Mouse (Mus musculus): ENCODE measurements around the gene Sgo2a. TPM values are rescaled to one million over a fixed set of nuclear protein-coding genes. Genes with fewer than 3 reads are reported as not detected.
"Not testable (repeated sequence)": the region's sequence is repeated elsewhere in the genome, so short reads cannot be mapped to it uniquely, and the experiment has no call there.

The Sgo2a gene
- total RNA-seq (2021): 1 to 10 TPM; 4.8 to 6.0 TPM
- long read RNA-seq, experiment 1, partial matches to known transcripts: 0 of 1 reads
- long read RNA-seq, experiment 1, other reads (novel, unspliced or antisense): 1 of 1 reads
- long read RNA-seq, experiment 2: 0 reads

GRCm38 (mm10) chr1:57995432-57996132 lies at the start of gene Sgo2a:
Sgo2a (plus strand) TSS chr1:57995971.
- peak; percentile 94 for DNase-seq

DNA sequence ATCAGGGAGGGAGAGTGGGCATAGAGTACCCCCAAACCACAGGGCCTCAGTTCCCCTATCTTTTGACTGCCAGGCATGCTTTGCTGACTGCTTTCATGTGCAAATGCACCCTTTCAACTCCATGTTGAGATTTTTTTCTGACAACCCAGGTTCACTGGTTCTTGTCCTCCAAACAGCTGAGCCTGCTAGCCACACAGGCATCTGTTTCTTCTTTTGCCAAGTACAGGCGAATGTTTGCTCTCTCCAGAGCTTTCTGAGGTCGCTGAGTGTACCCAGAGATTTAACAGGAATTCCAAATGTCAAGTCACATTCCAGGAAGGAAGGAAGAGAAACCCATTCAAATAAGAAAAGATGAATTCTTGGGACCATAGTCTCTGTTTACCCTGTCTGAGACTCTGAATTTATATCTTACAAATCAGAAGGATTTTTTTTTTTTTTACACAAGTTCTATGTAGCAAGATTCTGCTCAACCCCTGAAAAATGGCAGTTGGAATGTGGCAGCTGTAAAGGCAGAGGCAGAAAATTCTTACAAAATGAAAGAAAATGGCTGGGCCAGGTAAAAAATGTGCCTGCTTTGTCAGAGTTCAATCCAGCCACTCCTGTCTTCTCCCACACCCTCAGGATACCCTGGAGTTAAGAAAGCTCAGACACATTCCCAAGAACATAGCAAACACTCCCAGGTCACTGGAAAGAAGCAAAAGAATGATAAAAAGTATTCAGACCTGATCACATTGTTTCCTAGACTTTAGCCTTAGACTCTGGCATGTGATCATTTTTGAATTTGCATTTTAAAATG lies 48.0 kb upstream of the Sgo2a start:
- no peak for DNase-seq

DNA sequence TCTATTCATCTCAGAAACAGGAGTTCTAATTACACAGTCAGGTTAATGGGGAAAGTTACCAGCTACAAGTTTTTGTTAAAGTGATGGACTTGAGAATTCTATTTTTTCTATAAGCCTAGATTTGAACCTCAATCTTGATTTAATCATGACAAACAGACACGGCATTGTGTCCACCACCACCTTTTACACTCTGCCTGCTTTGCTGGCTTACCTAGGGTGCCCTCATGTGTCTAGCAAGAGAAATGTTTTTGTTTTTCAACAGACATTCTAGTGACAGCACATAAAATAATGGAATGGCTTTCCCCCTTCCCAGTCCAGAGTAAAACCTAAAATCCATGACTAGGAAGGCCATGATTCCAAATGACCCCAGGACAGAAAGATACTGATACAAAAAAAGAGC lies 46.6 kb upstream of the Sgo2a start:
- DNase-seq: peak; percentile 24

GRCm38 (mm10) chr1:57949716-57950115 lies 46.1 kb upstream of the Sgo2a start:
- DNase-seq: no peak

GRCm38 (mm10) chr1:57952509-57952908 lies 43.3 kb upstream of the Sgo2a start:
- DNase-seq: no peak

GRCm38 (mm10) chr1:57953586-57954375 lies 42.0 kb upstream of the Sgo2a start:
- DNase-seq: no peak

DNA sequence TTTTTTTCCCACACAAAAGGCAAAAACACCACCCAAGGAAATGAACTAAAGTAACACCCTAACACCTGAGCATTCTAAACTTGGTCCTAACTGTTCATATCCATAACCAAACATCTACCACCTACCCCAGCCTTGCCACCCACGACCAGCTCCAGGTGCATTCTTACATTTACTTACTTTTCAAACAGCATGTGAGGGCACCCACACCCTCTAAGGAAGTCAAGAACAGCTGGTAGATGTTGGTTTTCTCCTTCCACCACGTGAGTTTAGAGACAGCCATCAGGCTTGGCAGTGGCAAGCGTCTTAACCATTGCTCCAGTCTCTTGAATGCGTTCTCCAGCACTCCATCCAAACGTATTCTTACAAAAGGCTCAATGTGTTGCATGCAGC lies 41.4 kb upstream of the Sgo2a start:
- no peak for DNase-seq

- no peak for DNase-seq
Observed at GRCm38 (mm10) chr1:57955774-57956173, 40.0 kb upstream of the Sgo2a start.

DNA sequence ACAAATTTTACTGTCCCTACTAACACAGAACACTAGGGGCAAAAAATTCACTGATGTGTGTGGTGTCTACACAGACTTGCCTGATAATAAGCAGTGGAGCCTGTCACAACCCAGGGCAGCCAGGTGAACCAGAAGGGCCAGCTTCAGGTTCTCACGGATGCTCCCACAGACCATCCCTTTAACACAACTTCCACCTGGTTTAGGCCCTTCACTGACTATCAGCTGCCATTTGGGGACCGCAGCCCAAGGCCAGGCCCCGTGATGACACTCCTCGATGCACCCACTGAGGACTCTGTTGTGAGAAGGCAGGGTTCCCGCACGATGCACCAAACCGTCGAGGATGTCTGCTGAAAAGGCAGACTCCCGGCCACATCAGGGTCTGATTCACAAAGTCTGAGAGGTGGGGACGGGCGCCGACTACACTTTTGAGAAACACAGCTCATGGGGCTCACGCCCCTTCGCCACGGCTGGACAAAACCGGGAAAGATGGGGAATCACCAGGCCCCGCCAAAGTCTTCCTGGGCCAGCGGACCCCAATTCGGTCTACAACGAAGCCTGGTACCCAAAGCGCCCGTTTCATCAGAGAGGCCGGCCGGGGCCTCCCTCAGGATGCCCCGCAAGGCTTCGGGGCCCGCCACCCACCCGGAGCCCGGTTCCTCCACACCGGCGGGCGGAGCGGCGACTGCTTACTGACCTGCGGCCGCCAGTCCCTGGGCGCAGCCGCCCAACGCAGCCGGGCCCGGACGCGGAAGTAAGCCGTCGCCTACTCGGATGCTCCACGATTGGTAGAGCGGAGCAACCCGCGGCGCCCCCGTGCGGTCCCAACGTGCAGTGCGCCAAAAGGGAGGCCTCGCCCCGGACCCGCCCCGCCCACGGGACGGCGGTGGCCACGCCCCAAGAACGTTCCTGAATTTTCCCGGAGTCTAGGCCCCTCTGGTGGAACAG lies 26.2 kb upstream of the Sgo2a start:
- DNase-seq: peak; percentile 99

GRCm38 (mm10) chr1:57971588-57971987 lies 24.2 kb upstream of the Sgo2a start:
- no peak for DNase-seq

DNA sequence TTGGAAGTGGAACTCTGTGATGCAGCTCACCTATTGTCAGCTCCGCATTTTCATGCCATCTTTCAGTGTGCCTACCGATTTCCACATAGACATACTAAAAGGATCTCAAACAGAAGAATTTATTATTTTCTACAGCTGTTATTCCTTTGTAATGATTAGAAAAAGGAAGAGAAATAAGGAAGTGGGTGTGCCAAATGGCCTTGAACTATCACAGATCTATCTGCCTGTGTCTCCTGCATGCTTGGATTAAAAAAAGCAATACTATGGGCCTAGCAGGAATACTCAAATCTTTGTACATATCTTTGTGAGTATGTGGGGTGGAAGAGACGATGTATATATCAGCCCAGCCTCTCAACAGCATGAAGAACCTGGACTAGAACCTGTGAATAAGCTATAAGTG lies 18.9 kb upstream of the Sgo2a start:
- DNase-seq: no peak

DNA sequence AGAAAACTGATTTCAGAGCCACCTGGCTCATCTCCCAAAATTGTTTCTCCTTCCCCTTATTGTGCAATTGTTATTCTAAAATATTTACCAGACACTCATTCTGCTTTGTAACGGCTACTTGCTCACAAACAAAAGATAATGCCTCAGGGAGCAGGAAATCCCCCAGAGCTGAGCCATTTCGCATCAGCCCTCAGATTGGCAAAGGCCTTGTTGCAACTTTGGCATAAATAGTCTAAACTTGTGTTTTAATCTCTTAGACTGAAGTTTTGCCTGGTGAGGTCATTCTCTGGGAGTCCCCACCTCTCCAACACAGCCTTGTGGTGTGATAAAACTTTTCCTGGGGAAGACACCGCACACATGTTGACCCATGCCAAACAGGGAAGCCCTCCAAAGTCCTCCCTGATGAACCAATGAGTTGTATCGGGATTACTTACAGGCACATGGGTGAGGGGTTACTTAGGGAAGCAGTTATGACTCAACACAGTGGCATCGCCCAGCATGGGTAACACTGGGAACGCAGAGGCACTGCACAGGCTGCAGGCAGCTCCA lies 6.6 kb upstream of the Sgo2a start:
- DNase-seq: peak; percentile 16

GRCm38 (mm10) chr1:57991277-57991676 lies 4.5 kb upstream of the Sgo2a start:
- no peak for DNase-seq

- no peak for DNase-seq
Observed at GRCm38 (mm10) chr1:57996133-57996615, 403 bp downstream of the Sgo2a start.

DNA sequence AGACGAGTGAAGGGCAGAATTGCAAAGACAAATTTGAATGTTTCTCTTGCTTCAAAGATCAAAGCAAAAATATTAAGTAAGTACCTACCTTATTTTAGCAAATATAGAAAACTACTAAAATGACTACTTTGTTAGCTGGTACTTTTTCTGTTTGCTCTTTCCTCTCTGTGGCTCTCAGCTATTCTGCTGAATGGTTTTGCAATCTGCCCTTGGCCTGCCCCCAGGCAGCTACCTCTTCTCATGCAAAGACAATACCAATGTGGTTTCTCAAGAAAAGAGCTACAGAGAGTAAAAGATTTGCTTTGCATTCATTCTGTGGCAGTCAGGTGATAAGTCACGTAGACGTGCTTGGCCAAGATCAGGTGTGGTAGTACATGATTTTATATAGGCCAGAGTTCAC lies 2.4 kb downstream of the Sgo2a start:
- peak; percentile 48 for DNase-seq

- not testable (repeated sequence) for DNase-seq
Observed at GRCm38 (mm10) chr1:58006388-58006787, 10.6 kb downstream of the Sgo2a start.

DNA sequence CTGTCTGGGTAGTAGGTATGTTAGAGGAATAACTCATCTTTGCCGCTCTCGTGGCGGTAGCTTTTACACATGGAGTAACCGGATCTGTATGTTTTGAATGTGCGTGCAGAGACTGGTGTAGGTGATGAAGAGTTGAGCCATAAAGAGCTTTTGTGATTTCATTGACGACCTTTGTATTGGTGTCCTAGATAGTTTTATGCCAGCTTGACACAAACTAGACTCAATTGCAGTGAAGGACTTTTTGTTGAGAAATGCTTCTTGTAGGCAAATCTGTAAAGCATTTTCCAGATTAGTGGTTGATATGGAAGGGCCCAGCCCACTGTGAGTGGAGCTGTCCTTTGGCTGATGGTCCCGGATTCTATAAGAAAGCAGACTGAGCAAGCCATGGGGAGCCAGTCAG lies 23.1 kb downstream of the Sgo2a start, which contains the start of gene Kctd18:
Gene Kctd18 (minus strand): TSS at position 101 of the 400 bp plus-strand sequence.
- no peak for DNase-seq

DNA sequence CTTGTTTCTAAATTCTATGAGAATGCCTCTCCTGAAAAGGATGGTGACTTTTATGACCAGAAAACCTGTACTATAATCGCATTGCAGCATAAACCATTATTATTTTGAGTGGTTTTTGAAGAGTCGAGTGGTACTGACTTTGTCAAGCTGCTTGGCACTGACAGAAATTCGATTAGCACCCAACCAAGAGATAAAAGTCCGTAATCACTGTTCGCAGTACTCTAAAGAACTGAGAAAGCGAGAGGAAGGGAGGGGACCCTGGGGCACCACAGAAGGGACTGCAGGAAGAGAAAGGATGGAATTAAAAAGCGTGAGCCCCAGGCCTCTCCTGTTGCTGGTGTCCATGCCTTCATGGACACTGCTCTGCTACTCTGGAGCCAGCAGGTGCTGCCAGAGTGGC lies 31.9 kb downstream of the Sgo2a start:
- no peak for DNase-seq

GRCm38 (mm10) chr1:58029636-58030117 lies 33.9 kb downstream of the Sgo2a start, which contains the start of gene Aox1:
Aox1 (plus strand) TSS chr1:58029931.
- peak; percentile 79 for DNase-seq

DNA sequence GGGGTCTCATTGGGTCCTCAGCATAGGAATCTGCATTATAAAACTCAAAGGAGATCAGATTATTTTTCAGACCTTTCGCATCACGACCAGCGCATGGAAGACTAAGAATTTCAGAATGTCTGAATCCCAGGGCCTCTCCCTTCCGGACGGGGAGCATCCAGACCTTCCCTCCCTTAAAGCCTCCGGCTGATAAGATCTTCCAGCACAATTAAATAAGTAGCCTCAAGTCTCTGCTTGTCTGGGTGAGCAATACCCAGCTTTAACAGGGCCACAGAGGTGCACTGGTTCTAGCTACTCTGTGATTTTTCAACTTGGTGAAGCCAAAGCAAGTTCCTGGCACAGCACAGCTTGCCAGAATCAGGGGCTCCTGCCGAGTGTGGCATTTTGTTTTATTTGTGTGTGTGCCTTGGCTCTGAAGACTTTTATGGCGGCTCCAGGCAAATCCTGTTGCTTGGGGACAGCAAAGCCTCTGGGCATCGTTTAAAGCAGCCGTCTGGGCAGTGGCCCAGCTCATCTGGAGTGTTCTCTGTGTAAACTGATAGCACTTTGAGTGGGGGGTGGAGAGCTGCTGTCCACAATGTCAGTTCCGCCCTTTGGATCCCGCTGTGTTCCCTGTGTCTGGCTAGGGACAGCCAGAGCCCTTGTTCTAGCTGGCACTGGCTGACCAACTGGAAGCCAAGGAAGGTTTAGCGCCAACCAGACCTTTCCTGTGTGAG lies 34.5 kb downstream of the Sgo2a start:
- peak; percentile 84 for DNase-seq
